Mouse (Mus musculus) midbrain, embryonic 15.5 days (tissue): ENCODE data around the gene Pkig. TPM values are rescaled to one million over a fixed set of nuclear protein-coding genes. Genes with fewer than 3 reads are reported as not detected.
A peak's percentile ranks its signal among the peaks of the same experiment; 100 is the strongest.

Experiments used
- ATAC-seq: fragments of 200-750 bp; cut with Nextera tagmentation; replicated peaks from 2 replicates; pipeline ENCODE4 v1.8.0; 2017; ENCODE audit warnings: moderate TSS enrichment
- H3K27ac ChIP-seq: fragments of 300-500 bp; sonication (generic); 2 replicates; pipeline ENCODE4 v1.5.1; 2015; ENCODE audit warnings: mild to moderate bottlenecking, inconsistent platforms
- H3K27me3 ChIP-seq: fragments of 300-500 bp; sonication (generic); replicated peaks from 2 replicates; pipeline ENCODE4 v1.6.1; 2015; ENCODE audit warnings: inconsistent platforms
- H3K36me3 ChIP-seq: fragments of 300-500 bp; sonication (generic); replicated peaks from 2 replicates; pipeline ENCODE4 v1.6.1; 2015; ENCODE audit warnings: inconsistent platforms
- H3K4me1 ChIP-seq: fragments of 300-500 bp; sonication (generic); 2 replicates; pipeline ENCODE4 v1.6.1; 2015; ENCODE audit warnings: inconsistent platforms
- H3K4me2 ChIP-seq: fragments of 300-500 bp; sonication (generic); 2 replicates; pipeline ENCODE4 v1.6.1; 2015; ENCODE audit warnings: inconsistent platforms, mild to moderate bottlenecking, moderate library complexity
- H3K4me3 ChIP-seq: fragments of 300-500 bp; sonication (generic); 2 replicates; pipeline ENCODE4 v1.5.1; 2015; ENCODE audit warnings: mild to moderate bottlenecking, inconsistent platforms
- H3K9ac ChIP-seq: fragments of 300-500 bp; sonication (generic); 2 replicates; pipeline ENCODE4 v1.6.1; 2015; ENCODE audit warnings: mild to moderate bottlenecking, inconsistent platforms
- H3K9me3 ChIP-seq: fragments of 300-500 bp; sonication (generic); 2 replicates; pipeline ENCODE4 v1.6.1; 2016; ENCODE audit warnings: inconsistent platforms
- WGBS: fragments of 180-500 bp; shearing (Covaris S2); methylation state at CpG from one replicate; pipeline ENCODE4 v1.1.7; 2015; ENCODE audit warnings: mixed read lengths; 5-methylcytosine and 5-hydroxymethylcytosine counted together
- polyA plus RNA-seq: library from polyadenylated mRNA; unstranded; fragments of >200 nt; fragmentation: Nextera tagmentation; extraction: Ambion mirVana; gene quantifications from 2 replicates; pipeline ENCODE4 v1.2.1, GENCODE M21; 2015

The Pkig gene
- polyA plus RNA-seq, 1 experiment from 2014 or later, result 125 TPM

DNA sequence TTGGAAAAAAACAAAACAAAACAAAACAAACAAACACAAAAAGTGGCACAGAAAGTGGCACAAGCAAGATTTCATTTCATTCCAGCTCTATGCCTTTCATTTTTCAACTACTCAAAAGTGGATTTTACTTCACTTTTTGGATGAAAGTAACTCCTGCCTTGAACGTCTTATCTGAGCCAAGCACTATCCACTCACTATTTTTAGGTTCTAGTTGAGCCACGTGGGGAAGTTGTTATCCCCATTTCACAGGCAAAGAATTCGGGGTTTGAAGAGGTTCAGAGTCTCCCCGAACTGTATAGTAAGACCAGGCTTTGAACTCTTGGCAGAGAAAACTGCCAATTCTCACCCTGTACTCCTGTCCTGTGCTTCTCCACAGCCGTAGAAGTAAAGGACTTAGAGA lies 50.1 kb downstream of the Pkig start:
- WGBS, result 92% methylated on average over 5 of the region's 5 CpGs
- no peak for ATAC-seq
- H3K9ac ChIP-seq, result no peak overlapping the region

DNA sequence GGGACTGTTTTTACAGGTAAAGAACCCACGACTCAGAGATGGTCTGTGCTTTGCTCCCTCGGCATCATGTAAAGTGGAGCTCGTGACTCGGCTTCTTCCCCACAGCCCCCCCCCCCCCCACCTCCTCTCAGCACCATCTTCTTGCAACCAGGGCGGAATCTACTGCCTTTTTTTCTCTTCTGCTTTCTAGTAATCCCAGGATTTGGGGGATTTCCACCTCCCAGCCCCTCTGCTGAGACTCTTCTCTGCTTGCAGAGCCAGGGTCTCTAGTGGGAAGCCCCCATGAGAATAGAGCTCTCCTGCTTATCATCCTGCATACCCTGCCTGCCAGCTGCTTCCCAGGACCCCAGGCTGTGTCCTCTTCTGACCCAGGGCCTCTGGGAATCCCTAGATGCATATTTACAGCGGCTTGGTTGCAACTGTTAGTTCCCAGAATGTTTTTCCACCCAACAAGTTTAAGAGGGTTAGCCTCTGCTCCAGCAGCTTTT lies 50.6 kb downstream of the Pkig start:
- H3K9ac ChIP-seq, result no peak overlapping the region
- H3K4me3 ChIP-seq, result no peak overlapping the region
- H3K9me3 ChIP-seq, result no peaks in the 10 kb centered on the region
- no peaks in the 10 kb centered on the region for H3K27me3 ChIP-seq
- H3K4me2 ChIP-seq, result no peak overlapping the region
- no peaks in the 10 kb centered on the region for H3K36me3 ChIP-seq
- no peak overlapping the region for H3K27ac ChIP-seq
- H3K4me1 ChIP-seq, result no peaks in the 10 kb centered on the region; the same call in 1 of the 2 replicates
- 59% methylated on average over 6 of the region's 6 CpGs for WGBS
- ATAC-seq, result no peak

More for the DNA sequence above, 50.1 kb downstream of the Pkig start:
- Histone ChIP-seq H3K4me3 (no peak overlapping the region), H3K4me1 (no peaks in the 10 kb centered on the region; the same call in 1 of the 2 replicates), H3K27ac (no peak overlapping the region), H3K9me3 (no peaks in the 10 kb centered on the region), H3K27me3 (no peaks in the 10 kb centered on the region), H3K4me2 (no peak overlapping the region), H3K36me3 (no peaks in the 10 kb centered on the region)

DNA sequence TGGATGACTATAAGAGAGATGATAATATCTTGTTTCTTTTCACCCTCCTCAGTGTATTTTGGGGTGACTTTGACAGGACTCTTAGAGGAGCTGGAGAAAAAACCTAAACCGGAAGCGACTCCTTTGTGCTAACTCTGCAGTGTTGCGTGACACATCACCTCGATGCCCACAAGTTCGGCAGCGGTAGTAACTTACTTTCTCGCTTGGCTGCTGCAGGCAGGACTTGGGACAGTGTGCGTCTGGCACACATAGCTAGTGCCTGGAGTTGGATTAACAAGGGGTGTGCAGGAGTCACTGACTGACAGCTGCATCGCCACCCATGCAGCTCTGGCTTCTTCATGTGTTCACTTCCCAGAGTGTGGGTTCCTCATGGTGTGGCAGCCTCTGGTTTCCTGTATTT lies 51.8 kb downstream of the Pkig start:
- WGBS, result 91% methylated on average over 9 of the region's 9 CpGs
- no peak overlapping the region for H3K27ac ChIP-seq
- no peaks in the 10 kb centered on the region for H3K27me3 ChIP-seq

DNA sequence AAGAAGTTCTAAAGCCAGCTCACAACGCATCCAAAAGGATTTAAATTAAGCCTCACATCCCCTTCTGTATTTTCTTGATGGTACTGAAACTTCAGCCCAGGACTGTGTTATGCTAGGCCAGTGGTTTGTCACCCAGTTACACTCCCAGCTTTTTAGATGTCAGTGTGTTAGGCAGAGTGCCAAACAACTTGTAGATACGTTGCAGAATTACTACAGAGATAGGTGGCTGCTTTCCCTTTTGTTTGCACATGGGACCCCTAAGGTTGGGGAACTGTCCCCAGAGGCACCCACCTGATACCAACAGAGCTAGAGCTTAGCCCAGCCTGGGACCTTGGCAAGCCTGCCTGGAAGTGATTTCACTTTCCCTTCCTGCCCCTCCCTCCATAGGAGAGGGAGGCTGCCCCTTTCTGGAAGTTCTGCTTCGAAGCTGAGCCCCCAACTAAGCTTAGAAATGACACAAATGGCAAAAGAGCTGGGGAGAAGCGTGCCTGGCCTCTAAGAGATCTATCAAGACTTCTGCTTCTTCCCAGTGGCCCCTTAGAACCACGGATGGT lies 52.5 kb downstream of the Pkig start:
- 81% methylated on average over 5 of the region's 5 CpGs for WGBS
- H3K4me1 ChIP-seq, result no peaks in the 10 kb centered on the region; the same call in 1 of the 2 replicates
- no peak overlapping the region for H3K27ac ChIP-seq
- no peak overlapping the region for H3K4me3 ChIP-seq
- H3K4me2 ChIP-seq, result no peak overlapping the region
- no peaks in the 10 kb centered on the region for H3K9me3 ChIP-seq
- H3K36me3 ChIP-seq, result no peaks in the 10 kb centered on the region
- no peaks in the 10 kb centered on the region for H3K27me3 ChIP-seq
- no peak overlapping the region for H3K9ac ChIP-seq
- ATAC-seq, result no peak

More for the DNA sequence above, 51.8 kb downstream of the Pkig start:
- Histone ChIP-seq H3K4me1 (no peaks in the 10 kb centered on the region; the same call in 1 of the 2 replicates), H3K4me3 (no peak overlapping the region), H3K9ac (no peak overlapping the region), H3K9me3 (no peaks in the 10 kb centered on the region), H3K4me2 (no peak overlapping the region), H3K36me3 (no peaks in the 10 kb centered on the region)
- no peak for ATAC-seq

DNA sequence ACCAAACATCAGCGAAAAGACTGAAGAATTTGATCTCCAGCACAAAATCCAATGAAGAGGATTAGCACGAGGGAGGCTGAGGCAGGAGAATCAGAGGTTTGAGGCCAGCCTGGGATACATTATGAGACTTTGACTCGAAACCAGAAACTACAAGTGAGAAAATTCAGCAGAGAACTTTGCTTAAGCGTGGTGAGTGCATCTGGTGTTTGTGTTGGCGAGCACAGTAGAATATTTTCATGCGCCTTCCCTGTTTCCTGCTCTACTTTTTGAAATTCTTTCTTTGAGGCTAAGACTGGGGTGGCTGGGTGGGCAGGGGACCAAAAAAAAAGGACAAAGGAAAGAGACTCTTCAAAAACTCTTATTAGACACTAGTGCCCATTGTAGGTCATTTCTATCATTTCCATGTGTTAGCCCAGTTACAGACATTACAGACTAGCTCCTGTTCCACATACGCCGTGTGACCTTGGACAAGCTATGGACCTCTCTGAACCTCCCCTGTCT lies 53.2 kb downstream of the Pkig start:
- Histone ChIP-seq H3K4me3 (no peak overlapping the region), H3K27me3 (no peaks in the 10 kb centered on the region), H3K36me3 (no peaks in the 10 kb centered on the region), H3K9me3 (no peaks in the 10 kb centered on the region), H3K4me1 (peaks cover 7% of the 10 kb centered on the region), H3K9ac (no peak overlapping the region), H3K27ac (no peak overlapping the region), H3K4me2 (no peak overlapping the region)
- ATAC-seq, result no peak
- WGBS, result 90% methylated on average over 8 of the region's 8 CpGs

DNA sequence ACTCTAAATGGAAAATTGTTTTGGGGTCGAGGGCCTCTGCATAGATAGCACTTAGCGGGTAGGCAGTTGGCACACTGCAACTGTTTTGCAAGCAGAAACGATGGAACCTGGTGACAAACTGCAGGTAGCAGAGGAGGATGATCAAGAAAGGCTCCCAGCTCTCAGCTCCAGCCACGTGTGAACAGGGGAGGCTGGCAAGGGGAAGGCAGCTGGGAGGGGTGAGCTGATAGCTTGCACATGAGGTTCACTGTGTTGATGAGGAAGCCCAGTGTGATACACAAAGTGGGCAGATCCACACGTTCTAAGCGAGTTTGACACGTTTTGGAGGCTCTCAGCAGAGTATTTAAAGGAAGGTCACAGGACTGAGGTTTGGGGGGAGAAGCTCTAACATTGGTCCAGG lies 54.3 kb downstream of the Pkig start:
- Histone ChIP-seq H3K9me3 (no peaks in the 10 kb centered on the region), H3K27me3 (no peaks in the 10 kb centered on the region), H3K4me3 (no peak overlapping the region), H3K4me1 (peaks cover 14% of the 10 kb centered on the region), H3K4me2 (no peak overlapping the region), H3K36me3 (no peaks in the 10 kb centered on the region), H3K27ac (no peak overlapping the region), H3K9ac (no peak overlapping the region)
- WGBS, result 78% methylated on average over 7 of the region's 7 CpGs
- no peak for ATAC-seq

DNA sequence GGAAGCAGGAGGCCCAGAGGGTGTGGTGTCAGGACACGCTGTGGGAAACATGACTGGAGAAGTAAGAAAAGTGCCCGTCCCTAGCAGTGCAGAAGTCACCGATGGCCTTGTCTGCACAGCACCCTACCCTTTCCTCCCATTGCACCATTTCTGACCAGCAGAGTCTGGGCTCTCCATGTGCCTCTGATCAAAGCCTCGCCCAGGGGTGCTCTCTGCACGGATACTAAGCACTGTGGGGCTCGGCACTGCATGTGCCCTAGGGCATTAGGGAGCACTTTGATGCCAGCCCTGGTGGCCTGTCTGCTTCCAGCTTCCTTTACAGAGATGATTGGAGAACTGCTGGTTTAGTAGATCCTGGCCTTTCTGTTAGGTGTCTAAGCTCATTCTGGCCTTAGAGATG lies 54.7 kb downstream of the Pkig start:
- WGBS, result 81% methylated on average over 6 of the region's 6 CpGs
- no peaks in the 10 kb centered on the region for H3K27me3 ChIP-seq
- H3K36me3 ChIP-seq, result no peaks in the 10 kb centered on the region
- no peak overlapping the region for H3K4me3 ChIP-seq
- no peak overlapping the region for H3K27ac ChIP-seq
- H3K9me3 ChIP-seq, result no peaks in the 10 kb centered on the region
- no peak for ATAC-seq
- no peak overlapping the region for H3K9ac ChIP-seq
- no peak overlapping the region for H3K4me2 ChIP-seq
- peaks cover 14% of the 10 kb centered on the region for H3K4me1 ChIP-seq

DNA sequence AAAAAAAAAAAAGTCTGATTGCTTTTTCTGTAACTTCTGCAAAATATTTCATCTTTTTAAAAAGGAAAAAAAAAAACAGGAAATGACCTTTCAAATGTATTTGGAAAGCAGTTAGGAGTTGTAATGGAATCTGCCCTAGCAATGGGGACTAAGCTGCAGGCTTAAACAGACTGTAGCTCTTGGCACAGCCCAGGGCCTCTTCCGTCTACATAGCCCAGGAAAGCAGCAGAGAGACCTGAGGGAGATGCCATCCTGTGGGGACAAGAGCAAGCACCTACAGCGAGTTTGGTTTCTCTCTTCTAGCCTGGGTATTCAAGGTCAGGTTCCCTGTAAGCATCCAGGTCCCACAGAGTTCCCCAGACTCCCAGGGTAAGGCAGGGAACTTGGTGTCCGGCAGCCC lies 55.2 kb downstream of the Pkig start:
- no peak for ATAC-seq
- no peak overlapping the region for H3K4me2 ChIP-seq
- no peaks in the 10 kb centered on the region for H3K9me3 ChIP-seq
- no peak overlapping the region for H3K9ac ChIP-seq
- H3K4me1 ChIP-seq, result peaks cover 14% of the 10 kb centered on the region
- 88% methylated on average over 3 of the region's 3 CpGs for WGBS
- 0 out of 2 replicates have a peak overlapping the region, but pooled peaks have one; percentile 20 for H3K27ac ChIP-seq
- H3K27me3 ChIP-seq, result no peaks in the 10 kb centered on the region
- no peaks in the 10 kb centered on the region for H3K36me3 ChIP-seq
- H3K4me3 ChIP-seq, result no peak overlapping the region

DNA sequence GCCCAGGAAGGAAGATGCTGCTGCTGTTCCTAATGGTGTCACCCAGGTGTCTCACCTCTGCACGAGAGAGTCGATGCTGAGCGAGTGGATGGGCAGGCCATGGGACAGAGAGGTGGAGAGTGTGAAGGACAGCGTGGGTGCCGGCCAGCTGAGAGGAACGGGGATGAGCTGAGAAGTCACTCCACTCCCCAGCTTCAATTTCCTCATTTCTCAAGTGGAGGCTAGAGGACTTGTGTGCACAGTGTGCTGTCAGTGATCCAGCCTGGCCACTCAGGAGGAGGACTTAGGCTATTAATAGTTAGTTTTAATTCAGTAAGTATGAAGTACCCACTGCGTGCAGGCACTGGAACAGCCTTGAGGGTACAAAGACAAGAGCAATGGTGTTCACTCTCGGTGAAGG lies 58.3 kb downstream of the Pkig start:
- ATAC-seq, result 0 out of 2 replicates have a peak, but pooled peaks have one; percentile 18
- H3K4me2 ChIP-seq, result no peak overlapping the region
- H3K9me3 ChIP-seq, result no peaks in the 10 kb centered on the region
- H3K4me1 ChIP-seq, result peaks cover 24% of the 10 kb centered on the region
- 44% methylated on average over 8 of the region's 8 CpGs for WGBS
- no peak overlapping the region for H3K4me3 ChIP-seq
- H3K9ac ChIP-seq, result no peak overlapping the region
- no peaks in the 10 kb centered on the region for H3K36me3 ChIP-seq
- H3K27ac ChIP-seq, result 0 out of 2 replicates have a peak overlapping the region, but pooled peaks have one; percentile 35
- no peaks in the 10 kb centered on the region for H3K27me3 ChIP-seq

DNA sequence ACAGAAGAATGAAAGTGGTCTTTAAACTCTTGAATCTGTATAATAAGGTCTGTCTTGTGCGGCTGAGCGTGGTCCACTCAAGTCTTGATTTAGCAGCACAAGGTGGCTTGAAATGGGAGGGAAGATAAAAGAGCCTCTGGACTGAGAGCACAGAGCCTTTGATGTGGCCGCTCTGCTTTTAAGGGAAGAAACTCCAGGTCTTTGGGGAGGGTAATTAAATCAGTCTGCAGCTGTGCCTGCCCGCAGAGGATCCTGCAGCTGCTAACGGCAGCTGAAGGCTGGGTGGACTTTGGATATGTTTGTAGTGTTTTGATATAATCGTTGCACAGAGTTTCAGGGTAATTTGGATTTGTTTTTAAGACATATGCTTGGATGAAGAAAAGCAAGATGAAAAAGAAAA lies 58.7 kb downstream of the Pkig start:
- H3K9ac ChIP-seq, result no peak overlapping the region
- no peaks in the 10 kb centered on the region for H3K9me3 ChIP-seq
- 0 out of 2 replicates have a peak overlapping the region, but pooled peaks have one; percentile 35 for H3K27ac ChIP-seq
- H3K4me3 ChIP-seq, result no peak overlapping the region
- ATAC-seq, result peak; percentile 12; the same call in 1 of the 2 replicates
- WGBS, result 12% methylated on average over 6 of the region's 6 CpGs
- H3K36me3 ChIP-seq, result no peaks in the 10 kb centered on the region
- H3K4me2 ChIP-seq, result no peak overlapping the region
- peaks cover 26% of the 10 kb centered on the region for H3K4me1 ChIP-seq
- no peaks in the 10 kb centered on the region for H3K27me3 ChIP-seq

DNA sequence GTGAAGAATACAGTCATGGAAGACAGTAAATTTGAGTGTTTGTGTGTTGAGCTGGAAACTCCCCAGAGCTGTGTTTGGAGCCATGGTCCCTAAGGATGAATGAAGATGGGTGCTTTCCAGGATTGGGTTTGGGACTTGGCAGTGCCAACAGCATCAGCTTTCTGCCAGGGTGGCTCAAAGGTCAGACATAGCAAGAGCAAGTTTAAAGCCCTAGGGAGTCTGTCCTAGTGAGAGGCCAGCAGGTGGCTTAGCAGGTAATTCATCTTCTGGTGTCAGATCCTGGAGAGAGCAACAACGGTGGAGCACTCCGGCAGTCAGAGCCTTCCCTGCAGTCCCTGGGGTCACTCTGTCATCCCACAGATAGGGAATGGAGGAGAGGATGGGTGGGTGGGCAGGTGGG lies 60.3 kb downstream of the Pkig start:
- H3K4me1 ChIP-seq, result peaks cover 33% of the 10 kb centered on the region
- no peak overlapping the region for H3K4me2 ChIP-seq
- 69% methylated on average over 2 of the region's 2 CpGs for WGBS
- no peaks in the 10 kb centered on the region for H3K36me3 ChIP-seq
- no peaks in the 10 kb centered on the region for H3K9me3 ChIP-seq
- no peaks in the 10 kb centered on the region for H3K27me3 ChIP-seq
- H3K4me3 ChIP-seq, result no peak overlapping the region
- H3K27ac ChIP-seq, result no peak overlapping the region
- no peak for ATAC-seq
- H3K9ac ChIP-seq, result no peak overlapping the region

DNA sequence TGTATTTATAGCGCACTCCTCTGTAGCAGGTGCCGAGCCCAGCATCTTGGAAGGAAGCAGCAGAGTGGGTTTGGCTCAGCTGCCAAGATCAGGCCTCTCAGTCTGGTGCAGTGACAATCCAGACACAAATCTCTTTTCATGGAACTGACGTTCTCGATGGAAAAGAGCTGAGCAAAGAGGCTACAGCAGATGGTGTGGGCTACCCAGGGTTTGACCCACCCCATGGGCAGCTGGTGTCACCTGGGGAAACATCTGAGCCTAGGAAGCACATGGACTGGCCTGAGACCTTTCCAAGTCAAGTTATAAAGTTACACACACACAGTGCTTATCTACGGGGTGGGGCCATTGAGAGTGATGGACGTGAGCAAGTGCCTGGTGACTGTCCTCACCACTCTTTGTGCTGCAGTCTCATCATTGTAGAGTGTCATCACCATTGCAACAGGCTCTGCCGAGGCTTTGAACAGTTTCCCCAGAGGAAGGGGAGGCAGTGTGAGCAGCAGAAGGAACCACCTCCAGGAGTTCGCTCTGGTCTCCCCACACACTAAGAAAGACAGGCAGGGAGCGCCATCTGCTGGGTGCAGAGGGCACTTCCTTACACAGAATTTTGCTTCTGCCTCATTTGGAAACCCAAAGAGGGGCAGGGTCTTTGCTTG lies 60.9 kb downstream of the Pkig start:
- Histone ChIP-seq H3K4me3 (no peak overlapping the region), H3K9ac (no peak overlapping the region), H3K4me1 (peaks cover 33% of the 10 kb centered on the region), H3K27ac (no peak overlapping the region), H3K36me3 (no peaks in the 10 kb centered on the region), H3K27me3 (no peaks in the 10 kb centered on the region), H3K4me2 (no peak overlapping the region), H3K9me3 (no peaks in the 10 kb centered on the region)
- WGBS, result 39% methylated on average over 9 of the region's 9 CpGs
- ATAC-seq, result peak; percentile 75
